Mouse (Mus musculus): Measurements from ENCODE around the gene Fbxl17. TPM values are rescaled to one million over a fixed set of nuclear protein-coding genes. Genes with fewer than 3 reads are reported as not detected.

Fbxl17 gene
- polyA plus RNA-seq, 1 experiment: 9.3 TPM

DNA sequence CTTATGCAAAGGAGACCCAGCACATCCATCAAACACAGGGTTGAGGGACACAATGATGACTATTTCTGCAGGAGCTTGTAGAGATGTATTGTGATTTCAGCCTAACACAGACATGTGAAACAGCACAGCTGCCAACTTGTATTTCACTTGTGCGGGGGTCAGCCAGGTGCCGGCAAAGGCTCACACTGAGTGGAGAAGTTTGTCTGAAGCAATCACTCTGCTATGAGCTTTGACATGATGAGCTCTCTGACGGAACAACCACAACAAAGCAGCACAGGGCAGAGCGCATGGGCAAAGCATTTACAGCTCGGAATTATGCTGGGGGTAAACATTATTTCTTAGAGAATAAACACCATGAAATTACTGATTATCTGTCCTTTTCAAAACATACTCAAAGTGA lies 328.6 kb downstream of the Fbxl17 start:
- no peak overlapping the region for H3K4me2 ChIP-seq (ENCODE audit: low read depth)
- H3K36me3 ChIP-seq (ENCODE audit: control insufficient read depth, insufficient read depth): no peaks in the 10 kb centered on the region
- H3K79me2 ChIP-seq (ENCODE audit: control insufficient read depth, insufficient read depth): no peaks in the 10 kb centered on the region
- no peaks in the 10 kb centered on the region for H3K27me3 ChIP-seq (ENCODE audit: control insufficient read depth, insufficient read depth, insufficient read length)
- no peak overlapping the region for H3ac ChIP-seq (ENCODE audit: control insufficient read depth, insufficient read length)
- H3K4me3 ChIP-seq: no peak overlapping the region
- TF ChIP-seq MYOD1 (IDR thresholded peaks at IDR 0.05; ENCODE audit: control insufficient read depth in 1 of 3, insufficient read length in 2 of 3, low read depth in 2 of 3) (peak in 1 of 3 experiments; percentile 5), CEBPB (IDR thresholded peaks at IDR 0.05; ENCODE audit: insufficient read depth, poor library complexity, severe bottlenecking) (no peak)

- peak; percentile 62 to 73 (median 68) for TF ChIP-seq MYOD1 (IDR thresholded peaks at IDR 0.05; ENCODE audit: control insufficient read depth in 1 of 3, insufficient read length in 2 of 3, low read depth in 2 of 3)
- TF ChIP-seq TCF12 (IDR thresholded peaks at IDR 0.05; ENCODE audit: insufficient read depth, poor library complexity, severe bottlenecking): peak; percentile 43
- TF ChIP-seq USF1 (IDR thresholded peaks at IDR 0.05; ENCODE audit: low read depth): peak; percentile 61
- no peak for TF ChIP-seq REST (IDR thresholded peaks at IDR 0.05; ENCODE audit: insufficient read depth, insufficient read length)
- peak in 2 of 3 experiments; percentile 67 to 77 for TF ChIP-seq MYOG (IDR thresholded peaks at IDR 0.05; ENCODE audit: control insufficient read depth in 1 of 3, insufficient read depth in 1 of 3, insufficient read length in 2 of 3, low read depth in 2 of 3)
- Histone ChIP-seq H3ac (ENCODE audit: control insufficient read depth, insufficient read length) (no peak overlapping the region), H3K79me2 (ENCODE audit: control insufficient read depth, insufficient read depth) (no peaks in the 10 kb centered on the region), H3K4me2 (ENCODE audit: low read depth) (peak overlapping the region; percentile 77), H3K27me3 (ENCODE audit: control insufficient read depth, insufficient read depth, insufficient read length) (no peaks in the 10 kb centered on the region), H3K36me3 (ENCODE audit: control insufficient read depth, insufficient read depth) (no peaks in the 10 kb centered on the region), H3K4me3 (no peak overlapping the region)
Observed at GRCm38 (mm10) chr17:63168019-63168788, 331.6 kb downstream of the Fbxl17 start.

- no peaks in the 10 kb centered on the region for H3K27me3 ChIP-seq (ENCODE audit: control insufficient read depth, insufficient read depth, insufficient read length)
- no peak overlapping the region for H3K4me3 ChIP-seq
- no peaks in the 10 kb centered on the region for H3K79me2 ChIP-seq (ENCODE audit: control insufficient read depth, insufficient read depth)
- no peaks in the 10 kb centered on the region for H3K36me3 ChIP-seq (ENCODE audit: control insufficient read depth, insufficient read depth)
- TF ChIP-seq USF1 (IDR thresholded peaks at IDR 0.05; ENCODE audit: low read depth): no peak
- no peak for TF ChIP-seq SRF (IDR thresholded peaks at IDR 0.05; ENCODE audit: control insufficient read depth, insufficient read length, low read depth)
- TF ChIP-seq MYOD1 (IDR thresholded peaks at IDR 0.05; ENCODE audit: control insufficient read depth in 1 of 3, insufficient read length in 2 of 3, low read depth in 2 of 3): no peak
- TF ChIP-seq CEBPB (IDR thresholded peaks at IDR 0.05; ENCODE audit: insufficient read depth, poor library complexity, severe bottlenecking): no peak
- TF ChIP-seq POLR2A (IDR thresholded peaks at IDR 0.05; ENCODE audit: insufficient read length, low read depth): no peak
- no peak for TF ChIP-seq MYOG (IDR thresholded peaks at IDR 0.05; ENCODE audit: control insufficient read depth in 1 of 3, insufficient read depth in 1 of 3, insufficient read length in 2 of 3, low read depth in 2 of 3)
- TF ChIP-seq E2F4 (IDR thresholded peaks at IDR 0.05; ENCODE audit: insufficient read depth): no peak
- TF ChIP-seq REST (IDR thresholded peaks at IDR 0.05; ENCODE audit: insufficient read depth, insufficient read length): no peak
- TF ChIP-seq TCF3 (IDR thresholded peaks at IDR 0.05; ENCODE audit: insufficient read length, low read depth): no peak
- TF ChIP-seq TCF12 (IDR thresholded peaks at IDR 0.05; ENCODE audit: insufficient read depth, poor library complexity, severe bottlenecking): no peak
- no peak for TF ChIP-seq MAX (IDR thresholded peaks at IDR 0.05; ENCODE audit: low read depth)
- no peak for TF ChIP-seq POLR2AphosphoS2 (IDR thresholded peaks at IDR 0.05; ENCODE audit: insufficient read length, low read depth)
- no peak overlapping the region for H3ac ChIP-seq (ENCODE audit: control insufficient read depth, insufficient read length)
- peak overlapping the region; percentile 77 for H3K4me2 ChIP-seq (ENCODE audit: low read depth)
Observed at GRCm38 (mm10) chr17:63167248-63167647, 332.6 kb downstream of the Fbxl17 start.

- H3ac ChIP-seq (ENCODE audit: control insufficient read depth, insufficient read length): no peak overlapping the region
- no peak overlapping the region for H3K4me3 ChIP-seq
- H3K27me3 ChIP-seq (ENCODE audit: control insufficient read depth, insufficient read depth, insufficient read length): no peaks in the 10 kb centered on the region
- H3K4me2 ChIP-seq (ENCODE audit: low read depth): no peak overlapping the region
- no peaks in the 10 kb centered on the region for H3K36me3 ChIP-seq (ENCODE audit: control insufficient read depth, insufficient read depth)
- H3K79me2 ChIP-seq (ENCODE audit: control insufficient read depth, insufficient read depth): no peaks in the 10 kb centered on the region
- TF ChIP-seq POLR2AphosphoS2 (IDR thresholded peaks at IDR 0.05; ENCODE audit: insufficient read length, low read depth) (no peak), POLR2A (IDR thresholded peaks at IDR 0.05; ENCODE audit: insufficient read length, low read depth) (no peak), MYOD1 (IDR thresholded peaks at IDR 0.05; ENCODE audit: control insufficient read depth in 1 of 3, insufficient read length in 2 of 3, low read depth in 2 of 3) (no peak), REST (IDR thresholded peaks at IDR 0.05; ENCODE audit: insufficient read depth, insufficient read length) (no peak), TCF12 (IDR thresholded peaks at IDR 0.05; ENCODE audit: insufficient read depth, poor library complexity, severe bottlenecking) (no peak), E2F4 (IDR thresholded peaks at IDR 0.05; ENCODE audit: insufficient read depth) (no peak), MYOG (IDR thresholded peaks at IDR 0.05; ENCODE audit: control insufficient read depth in 1 of 3, insufficient read depth in 1 of 3, insufficient read length in 2 of 3, low read depth in 2 of 3) (no peak), USF1 (IDR thresholded peaks at IDR 0.05; ENCODE audit: low read depth) (no peak), SRF (IDR thresholded peaks at IDR 0.05; ENCODE audit: control insufficient read depth, insufficient read length, low read depth) (no peak), MAX (IDR thresholded peaks at IDR 0.05; ENCODE audit: low read depth) (no peak), CEBPB (IDR thresholded peaks at IDR 0.05; ENCODE audit: insufficient read depth, poor library complexity, severe bottlenecking) (no peak), TCF3 (IDR thresholded peaks at IDR 0.05; ENCODE audit: insufficient read length, low read depth) (no peak)
Observed at GRCm38 (mm10) chr17:63166692-63167091, 333.1 kb downstream of the Fbxl17 start.

DNA sequence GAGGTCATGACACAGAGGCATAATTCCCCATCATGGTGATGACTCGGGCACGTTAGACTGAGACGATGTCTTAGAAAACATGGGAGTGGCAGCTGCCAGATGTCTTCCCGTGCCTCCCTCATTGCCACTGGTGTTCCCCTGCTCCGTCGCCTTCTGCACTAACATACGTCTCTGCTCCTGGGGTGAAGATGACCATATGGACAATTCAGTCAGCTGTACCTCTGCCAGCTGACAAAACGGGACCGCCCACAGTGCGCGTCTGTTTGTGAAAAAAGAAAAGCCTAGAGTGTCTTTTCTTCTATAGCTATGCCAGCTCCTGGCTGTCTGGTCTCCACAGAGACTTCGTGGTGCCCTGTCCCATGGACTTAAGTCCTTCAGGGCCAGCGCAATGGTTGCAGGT lies 334.0 kb downstream of the Fbxl17 start:
- no peak for TF ChIP-seq CEBPB (IDR thresholded peaks at IDR 0.05; ENCODE audit: insufficient read depth, poor library complexity, severe bottlenecking)
- TF ChIP-seq E2F4 (IDR thresholded peaks at IDR 0.05; ENCODE audit: insufficient read depth): no peak
- no peak for TF ChIP-seq POLR2AphosphoS2 (IDR thresholded peaks at IDR 0.05; ENCODE audit: insufficient read length, low read depth)
- no peak for TF ChIP-seq USF1 (IDR thresholded peaks at IDR 0.05; ENCODE audit: low read depth)
- TF ChIP-seq REST (IDR thresholded peaks at IDR 0.05; ENCODE audit: insufficient read depth, insufficient read length): no peak
- TF ChIP-seq MAX (IDR thresholded peaks at IDR 0.05; ENCODE audit: low read depth): no peak
- no peak for TF ChIP-seq MYOG (IDR thresholded peaks at IDR 0.05; ENCODE audit: control insufficient read depth in 1 of 3, insufficient read depth in 1 of 3, insufficient read length in 2 of 3, low read depth in 2 of 3)
- TF ChIP-seq POLR2A (IDR thresholded peaks at IDR 0.05; ENCODE audit: insufficient read length, low read depth): no peak
- no peak for TF ChIP-seq TCF3 (IDR thresholded peaks at IDR 0.05; ENCODE audit: insufficient read length, low read depth)
- no peak for TF ChIP-seq SRF (IDR thresholded peaks at IDR 0.05; ENCODE audit: control insufficient read depth, insufficient read length, low read depth)
- TF ChIP-seq TCF12 (IDR thresholded peaks at IDR 0.05; ENCODE audit: insufficient read depth, poor library complexity, severe bottlenecking): no peak
- TF ChIP-seq MYOD1 (IDR thresholded peaks at IDR 0.05; ENCODE audit: control insufficient read depth in 1 of 3, insufficient read length in 2 of 3, low read depth in 2 of 3): no peak
- no peak overlapping the region for H3K4me3 ChIP-seq
- H3K36me3 ChIP-seq (ENCODE audit: control insufficient read depth, insufficient read depth): no peaks in the 10 kb centered on the region
- H3K27me3 ChIP-seq (ENCODE audit: control insufficient read depth, insufficient read depth, insufficient read length): no peaks in the 10 kb centered on the region
- H3K4me2 ChIP-seq (ENCODE audit: low read depth): no peak overlapping the region
- no peaks in the 10 kb centered on the region for H3K79me2 ChIP-seq (ENCODE audit: control insufficient read depth, insufficient read depth)
- no peak overlapping the region for H3ac ChIP-seq (ENCODE audit: control insufficient read depth, insufficient read length)

Measured in myocyte (in vitro differentiated cells).